Mouse (Mus musculus): Measurements from ENCODE around the gene Ncaph.

DNA sequence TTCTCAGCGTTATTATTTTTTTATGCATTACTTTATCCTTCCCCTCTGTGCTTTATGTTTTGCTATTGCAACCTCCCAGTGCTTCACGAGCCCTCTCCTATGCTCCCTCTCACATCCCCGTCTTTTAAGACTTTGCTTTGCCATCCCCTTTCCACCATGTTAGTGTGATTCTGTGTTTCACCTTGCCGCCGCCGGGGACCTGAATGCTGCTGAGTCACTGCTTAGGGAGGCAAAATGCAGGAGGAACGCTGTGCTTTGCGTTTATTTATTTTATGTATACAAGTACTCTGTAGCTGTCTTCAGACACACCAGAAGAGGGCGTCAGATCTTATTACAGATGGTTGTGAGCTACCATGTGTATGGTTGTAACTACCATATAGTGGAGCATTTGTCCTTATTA is 56.1 kb downstream of the Ncaph start:
- no peak for TF ChIP-seq POLR2A (IDR thresholded peaks at IDR 0.05; ENCODE audit: control insufficient read depth, low read depth, low read length)
- no peak for TF ChIP-seq CTCF (IDR thresholded peaks at IDR 0.05; ENCODE audit: control insufficient read depth, insufficient read depth, insufficient replicate concordance, low read depth, low read length)

All from testis, adult 2 months (tissue).